Mouse (Mus musculus) brain, adult 2 months (tissue): ENCODE measurements at regions not wholly inside any gene's neighbourhood (a gene's known extent, or its start where the extent isn't known, plus 50 kb on each side); places are given as distances from the start of the nearest gene placed in this dataset.
"Not testable (repeated sequence)": the region's sequence is repeated elsewhere in the genome, so short reads cannot be mapped to it uniquely, and the experiment has no call there.

ENCODE experiments used
- DNase-seq: peaks from one replicate; pipeline ENCODE4 v3.0.0; 2011; ENCODE audit warnings: low read depth, low spot score

GRCm38 (mm10) chr10:111637084-111637735, 131.1 kb downstream of the Phlda1 start:
- no peak for DNase-seq

DNA sequence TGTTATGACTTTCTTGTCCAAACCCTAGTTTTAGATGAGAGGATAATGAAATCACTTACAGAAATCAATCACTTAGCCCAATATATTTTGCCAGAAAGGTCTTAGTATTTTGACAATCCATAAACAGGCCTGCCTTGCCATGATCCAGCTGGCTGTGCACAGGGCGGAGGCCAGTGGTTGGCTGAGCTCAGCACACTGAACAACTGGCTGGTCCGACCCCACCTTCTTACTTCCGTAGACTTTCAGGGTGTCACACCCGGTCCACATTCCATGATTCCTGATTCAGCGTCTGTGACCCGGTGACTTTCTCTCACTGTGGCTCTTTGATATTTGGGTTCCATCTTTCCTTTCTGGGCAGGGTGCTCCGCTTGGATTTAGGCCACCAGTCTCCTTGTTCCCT, 133.8 kb downstream of the Phlda1 start:
- no peak for DNase-seq

DNA sequence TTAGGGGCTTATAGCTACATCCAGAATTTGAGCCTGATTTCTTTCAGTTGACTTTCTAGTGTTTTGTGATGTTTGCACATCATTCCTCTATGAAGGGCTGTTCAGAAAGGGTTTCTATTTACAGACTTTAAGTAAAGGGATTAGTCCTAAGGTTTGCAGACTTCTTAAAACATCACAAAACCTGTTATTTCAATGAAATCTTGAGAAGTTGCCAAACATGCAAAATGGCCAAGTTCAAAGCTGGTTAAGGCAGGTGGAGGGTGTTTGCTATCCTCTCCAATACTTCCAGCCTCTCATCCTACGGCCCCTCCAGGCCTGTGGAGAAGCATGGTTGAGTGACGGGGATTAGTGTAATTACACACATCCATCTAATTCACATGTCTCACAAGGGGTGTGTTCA, 136.6 kb downstream of the Phlda1 start:
- no peak for DNase-seq

- not testable (repeated sequence) for DNase-seq
These were observed 147.7 kb downstream of the Phlda1 start for GRCm38 (mm10) chr10:111653773-111654172.

DNA sequence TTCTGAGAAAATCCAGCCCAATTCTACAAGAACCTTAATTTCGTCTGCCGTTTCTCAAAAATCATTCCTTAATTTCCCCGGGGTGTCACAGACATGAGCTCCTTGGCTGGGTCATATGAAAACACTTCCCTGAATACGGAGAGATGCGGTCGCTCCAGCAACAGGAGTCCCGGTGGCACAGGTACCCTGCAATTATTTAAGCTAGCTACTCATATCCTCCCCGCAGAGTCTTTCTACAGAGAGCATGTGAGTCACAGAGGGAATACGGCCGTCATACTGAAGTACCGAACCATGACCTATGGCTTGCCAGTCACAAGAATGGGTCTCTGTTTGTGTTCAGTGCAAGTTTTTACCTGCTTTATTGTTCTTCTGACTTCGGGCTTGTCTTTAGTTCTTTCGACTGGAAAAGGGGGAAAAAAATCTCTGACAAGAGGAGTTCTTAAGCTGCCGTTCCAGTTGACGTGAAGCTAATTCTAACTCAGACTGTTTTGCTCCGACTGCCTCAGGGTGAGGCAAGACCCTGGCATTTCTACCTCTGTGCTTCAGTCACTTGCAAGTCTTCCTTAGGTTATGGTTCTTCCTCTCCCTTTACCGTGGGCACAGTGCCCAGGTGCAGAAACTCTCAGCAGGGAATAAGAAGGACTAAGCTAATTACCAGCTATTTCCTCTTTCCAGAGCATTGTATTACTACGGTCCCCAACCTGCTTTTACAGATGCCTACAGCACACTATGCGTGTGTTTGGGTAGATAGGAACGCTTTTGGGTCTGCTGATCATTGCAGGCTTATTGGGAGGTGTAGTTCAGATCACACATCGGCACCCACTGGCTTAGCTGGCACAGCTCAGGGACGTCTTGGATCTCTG, 148.5 kb downstream of the Phlda1 start:
- peak; percentile 26 for DNase-seq

DNA sequence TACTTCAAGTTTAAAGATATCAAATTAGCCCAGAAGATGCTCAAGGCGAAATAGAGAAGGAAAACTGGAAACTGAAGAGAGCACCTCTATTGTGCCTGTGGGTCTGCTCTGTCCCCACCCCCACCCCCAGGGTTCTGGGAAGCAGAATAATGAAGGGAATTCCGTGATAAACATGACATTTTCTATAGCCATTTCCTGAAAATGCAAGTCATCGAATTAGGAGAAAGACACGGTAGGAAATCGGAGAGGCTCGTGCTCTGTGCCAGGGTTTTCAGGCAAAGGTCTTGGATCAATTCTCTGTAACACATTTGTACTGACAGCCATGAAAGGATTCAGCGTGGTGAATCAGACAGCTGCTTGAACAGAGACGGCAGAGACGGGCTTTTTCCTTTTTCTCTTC, 152.7 kb downstream of the Phlda1 start:
- DNase-seq = no peak

GRCm38 (mm10) chr10:111662665-111663064, 156.6 kb downstream of the Phlda1 start:
- no peak for DNase-seq

- DNase-seq = peak; percentile 76
These were observed 159.7 kb downstream of the Phlda1 start for GRCm38 (mm10) chr10:111665834-111666233.

DNA sequence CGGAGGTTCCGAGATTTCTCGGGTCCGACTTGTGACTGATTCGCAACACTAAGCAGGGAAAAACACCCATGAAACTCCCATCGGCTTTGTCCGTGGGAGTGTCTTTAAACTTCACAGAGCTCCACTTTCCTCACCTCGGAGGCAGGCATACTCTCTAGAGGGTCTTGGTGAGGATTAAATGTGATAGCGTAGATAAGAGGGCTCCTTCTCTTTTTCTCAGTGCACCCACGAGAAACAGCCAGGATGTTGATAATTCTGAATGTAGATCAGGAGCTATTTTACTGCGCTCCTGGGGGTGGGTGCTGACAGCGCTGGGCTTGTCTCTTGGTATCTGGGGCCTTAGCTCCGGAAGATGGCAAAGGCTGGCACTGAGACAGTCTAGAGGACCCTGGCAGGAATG, 160.9 kb downstream of the Phlda1 start:
- DNase-seq = no peak

GRCm38 (mm10) chr10:111668639-111669038, 162.6 kb downstream of the Phlda1 start:
- DNase-seq = no peak

GRCm38 (mm10) chr10:111669658-111670057, 163.6 kb downstream of the Phlda1 start:
- no peak for DNase-seq

GRCm38 (mm10) chr10:111670666-111671065, 164.6 kb downstream of the Phlda1 start:
- DNase-seq = no peak

- DNase-seq = no peak
These were observed 166.6 kb downstream of the Phlda1 start for GRCm38 (mm10) chr10:111672454-111673316.

DNA sequence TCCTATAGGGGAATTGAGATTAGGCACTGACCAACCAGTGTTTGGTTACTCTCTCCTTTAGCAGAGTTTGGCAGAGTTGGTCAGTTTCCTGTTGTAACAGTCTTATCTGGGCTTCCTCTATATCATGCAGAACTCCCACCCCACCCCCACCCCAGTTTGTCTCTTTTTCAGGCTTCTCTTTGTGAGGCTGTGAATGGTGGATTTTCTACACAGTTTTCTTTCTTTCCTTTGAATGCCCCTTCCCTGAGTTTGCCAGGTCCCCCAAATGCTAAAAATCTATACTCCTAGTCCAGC, 167.2 kb downstream of the Phlda1 start:
- DNase-seq = no peak

- no peak for DNase-seq
These were observed 170.2 kb downstream of the Phlda1 start for GRCm38 (mm10) chr10:111676255-111676654.

- no peak for DNase-seq
These were observed 174.8 kb downstream of the Phlda1 start for GRCm38 (mm10) chr10:111680919-111681318.

DNA sequence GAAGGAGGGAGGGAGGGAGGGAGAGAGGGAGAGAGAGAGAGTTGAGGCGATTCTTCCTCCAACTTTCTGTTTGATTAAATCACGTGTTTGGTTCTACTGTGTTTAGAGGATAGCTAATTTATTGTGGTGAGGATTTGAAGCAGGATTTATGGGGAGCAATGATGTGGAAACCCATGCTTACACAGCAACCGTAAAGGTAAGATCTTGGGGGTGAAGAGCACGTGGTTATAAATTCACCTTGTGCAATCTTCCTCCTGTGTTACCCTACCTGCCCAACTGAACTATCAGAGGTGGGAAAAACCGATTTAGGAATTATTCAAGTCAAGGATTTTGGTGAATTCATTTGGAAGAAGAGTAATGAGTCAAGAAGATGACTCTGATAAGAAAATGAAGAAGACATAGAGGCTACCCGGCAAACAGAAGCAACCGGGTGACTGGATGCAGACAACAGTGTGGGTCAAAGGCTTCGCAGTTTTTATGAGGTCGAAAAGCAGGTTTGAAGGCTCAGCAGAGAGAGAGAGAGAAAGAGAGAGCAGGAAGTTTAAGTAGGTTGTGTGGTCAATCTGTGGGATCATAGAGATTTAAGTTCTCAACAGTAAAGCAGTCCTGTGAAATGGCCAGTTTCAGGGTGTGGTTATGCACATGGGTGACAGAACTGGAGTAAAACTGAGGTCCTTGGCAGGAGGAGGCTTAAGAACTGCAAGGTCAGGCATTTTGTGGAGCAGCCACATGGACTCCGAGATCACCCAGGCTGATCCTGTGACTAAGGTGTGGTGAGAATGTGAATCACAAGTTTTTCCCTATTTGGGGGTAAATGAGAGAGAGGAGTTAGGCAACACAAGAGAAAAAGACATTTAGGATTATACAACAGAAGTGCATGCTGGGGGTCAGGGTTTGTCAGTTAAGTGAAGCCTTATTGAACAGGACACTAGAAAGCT, 178.6 kb downstream of the Phlda1 start:
- no peak for DNase-seq

- DNase-seq = no peak
These were observed 180.5 kb downstream of the Phlda1 start for GRCm38 (mm10) chr10:111686585-111686984.

DNA sequence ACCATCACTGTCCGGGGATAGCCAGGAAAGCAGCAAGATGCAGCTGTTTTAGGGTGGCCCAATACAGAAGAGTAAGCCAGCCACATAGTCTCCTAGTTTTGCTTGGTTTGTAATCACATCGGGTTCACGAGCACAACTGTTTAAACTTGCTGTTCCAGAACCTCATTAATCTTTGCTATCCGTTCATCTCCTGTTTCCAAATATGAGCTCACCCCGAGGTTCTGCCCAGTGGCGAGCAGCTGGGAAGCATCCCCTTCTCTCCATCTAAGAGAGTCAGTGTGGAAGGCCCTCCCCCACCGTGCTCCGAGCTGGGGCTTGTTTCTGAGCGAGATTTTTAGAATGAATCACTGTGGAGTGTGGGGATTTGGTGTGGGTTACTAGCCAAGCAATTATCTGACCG, 183.5 kb downstream of the Phlda1 start:
- DNase-seq = peak; percentile 28

DNA sequence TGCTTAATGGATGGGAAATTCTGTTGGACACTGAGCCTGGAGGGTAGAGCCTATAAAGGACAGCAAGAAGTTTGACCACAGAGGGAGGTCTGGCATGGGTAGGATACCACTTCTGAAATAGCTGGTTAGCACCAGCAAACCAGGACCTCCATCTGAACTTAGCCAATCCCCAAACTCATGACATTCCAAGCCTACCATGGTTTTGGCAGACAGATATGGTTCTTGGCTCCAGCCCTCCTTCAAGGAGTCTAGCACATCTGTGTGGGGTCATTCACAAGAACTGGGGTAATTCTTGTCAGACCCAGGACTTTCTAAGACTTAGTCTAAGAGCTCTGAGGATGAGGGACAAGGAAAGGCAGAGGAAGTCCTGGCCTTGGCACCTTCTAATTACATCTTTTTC, 187.7 kb downstream of the Phlda1 start:
- no peak for DNase-seq
